Mouse (Mus musculus): ENCODE results near the gene Mtnr1b. TPM values are rescaled to one million over a fixed set of nuclear protein-coding genes. Genes with fewer than 3 reads are reported as not detected.

The Mtnr1b gene
- total RNA-seq (2014; fragmentation: Nextera tagmentation) (not detected in 2 replicates), total RNA-seq (2017) (not detected in 2 replicates), polyA plus RNA-seq (2012) (not detected in 2 replicates)

DNA sequence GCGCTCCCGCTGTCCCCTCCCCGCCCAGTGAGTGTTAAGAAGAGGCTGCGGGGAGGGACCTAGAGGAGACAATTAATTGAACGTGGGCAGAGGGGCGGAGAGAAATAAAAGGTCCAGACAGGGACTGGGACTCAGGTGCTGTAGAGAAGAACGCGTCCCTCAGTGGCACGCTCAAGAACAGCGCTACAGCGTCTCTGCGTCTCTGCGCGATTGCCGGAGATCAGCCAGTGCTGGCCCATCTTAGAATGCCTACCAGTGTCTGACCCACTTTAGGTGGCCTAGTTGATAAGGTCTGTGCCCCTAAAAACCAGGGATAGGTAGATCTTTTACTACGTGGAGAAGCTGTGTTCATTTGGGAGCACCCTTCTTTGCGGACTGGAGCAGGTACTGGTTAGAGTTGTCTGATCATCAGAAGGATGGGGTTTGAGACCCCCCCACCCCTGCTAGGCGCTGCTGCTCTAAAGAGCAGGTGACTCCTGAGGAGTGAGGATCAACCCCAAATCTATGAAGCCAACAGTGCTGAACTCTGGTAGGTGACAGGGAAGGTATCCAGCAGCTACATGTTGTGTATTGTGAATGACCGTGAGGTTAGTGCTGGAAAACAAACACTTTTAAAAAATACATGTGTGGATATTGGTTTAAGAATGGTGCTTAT lies at the start of gene Mtnr1b:
TSS of gene Mtnr1b (minus strand) at position 51 of the 655 bp plus-strand sequence.
- Histone ChIP-seq H3K9me3 (replicated peaks) (no peaks in the 10 kb centered on the region), H3K36me3 (replicated peaks) (no peaks in the 10 kb centered on the region), H3K27me3 (ENCODE audit: insufficient read depth, low read length) (peaks cover 3% of the 10 kb centered on the region; the same call in 1 of the 2 replicates), H3K4me3 (ENCODE audit: low read depth, low read length) (no peak within 1 kb of the TSS), H3K4me1 (ENCODE audit: insufficient read depth, low read depth, low read length) (no peaks in the 10 kb centered on the region)
- ATAC-seq (ENCODE audit: extremely low read depth, insufficient number of reproducible peaks, low FRiP score, poor library complexity, severe bottlenecking) = no peak
- TF ChIP-seq GATA2 (IDR thresholded peaks at IDR 0.05; ENCODE audit: borderline replicate concordance, low read depth, low read length) (no peak), GATA1 (IDR thresholded peaks at IDR 0.05; ENCODE audit: borderline replicate concordance, low read length) (no peak), POLR2AphosphoS5 (IDR thresholded peaks at IDR 0.05; ENCODE audit: insufficient replicate concordance, low read depth, low read length) (no peak), CTCF (IDR thresholded peaks at IDR 0.05; ENCODE audit: low read depth, low read length) (no peak), TAL1 (conservative IDR thresholded peaks at IDR 0.05; ENCODE audit: low read depth, low read length) (no peak)
- DNase-seq (ENCODE audit: low spot score) = no peak

DNA sequence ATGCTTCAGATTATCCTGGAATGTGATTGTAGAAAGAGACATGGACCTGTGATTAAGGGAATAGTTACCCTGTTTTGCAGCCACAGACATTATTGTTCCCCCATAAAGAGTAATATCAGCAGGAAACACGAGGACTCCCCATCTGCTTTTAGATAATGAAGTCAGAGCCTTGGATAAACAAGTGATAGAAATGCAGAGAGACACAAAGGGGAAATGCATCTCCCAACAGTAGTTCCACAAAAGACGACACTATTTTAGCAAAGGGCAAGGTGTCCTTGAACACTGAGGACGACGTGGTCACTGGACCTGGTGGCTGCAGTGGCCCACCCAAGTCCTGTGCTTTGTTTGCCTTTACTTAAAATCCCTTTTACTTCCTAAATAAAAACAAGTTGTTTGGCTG lies 45.9 kb upstream of the Mtnr1b start:
- no peak for DNase-seq (ENCODE audit: low spot score)
- no peaks in the 10 kb centered on the region for H3K4me1 ChIP-seq (ENCODE audit: insufficient read depth, low read depth, low read length)
- TF ChIP-seq TAL1 (conservative IDR thresholded peaks at IDR 0.05; ENCODE audit: low read depth, low read length) (no peak), GATA1 (IDR thresholded peaks at IDR 0.05; ENCODE audit: borderline replicate concordance, low read length) (no peak), CTCF (IDR thresholded peaks at IDR 0.05; ENCODE audit: low read depth, low read length) (no peak), GATA2 (IDR thresholded peaks at IDR 0.05; ENCODE audit: borderline replicate concordance, low read depth, low read length) (no peak), POLR2AphosphoS5 (IDR thresholded peaks at IDR 0.05; ENCODE audit: insufficient replicate concordance, low read depth, low read length) (no peak)
- no peak for ATAC-seq (ENCODE audit: extremely low read depth, insufficient number of reproducible peaks, low FRiP score, poor library complexity, severe bottlenecking)
- H3K27me3 ChIP-seq (ENCODE audit: insufficient read depth, low read length) = no peaks in the 10 kb centered on the region
- no peaks in the 10 kb centered on the region for H3K9me3 ChIP-seq (replicated peaks)
- H3K36me3 ChIP-seq (replicated peaks) = no peaks in the 10 kb centered on the region
- no peak overlapping the region for H3K4me3 ChIP-seq (ENCODE audit: low read depth, low read length)

DNA sequence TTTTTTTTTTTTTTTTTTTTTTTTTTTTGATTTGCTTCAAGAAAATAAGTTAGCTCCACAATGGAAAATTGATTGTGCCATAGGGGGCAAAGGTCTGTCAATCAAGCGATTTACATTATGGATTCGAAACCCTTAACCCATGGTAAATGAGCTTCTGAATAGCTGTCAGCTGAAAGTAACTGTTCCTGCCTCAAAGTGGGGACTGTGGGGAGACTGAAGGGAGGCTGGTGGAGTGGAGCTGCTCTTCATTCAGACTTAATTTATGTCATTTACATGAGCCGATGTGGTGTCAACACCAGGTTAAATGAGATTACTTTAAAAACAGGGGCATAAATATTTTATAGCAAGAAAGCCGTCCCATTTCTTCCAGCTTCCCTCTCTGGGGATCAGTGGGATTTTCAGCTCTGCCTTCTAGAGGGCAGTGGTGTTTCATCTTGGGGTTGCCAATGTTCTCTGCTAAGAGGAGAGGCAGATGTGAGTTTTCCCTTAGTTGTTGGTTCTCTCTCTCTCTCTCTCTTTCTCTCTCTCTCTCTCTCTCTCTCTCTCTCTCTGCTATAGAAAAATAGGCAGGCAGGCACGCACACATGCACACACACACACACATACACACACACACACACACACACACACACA lies 45.1 kb upstream of the Mtnr1b start:
- no peaks in the 10 kb centered on the region for H3K4me1 ChIP-seq (ENCODE audit: insufficient read depth, low read depth, low read length)
- H3K27me3 ChIP-seq (ENCODE audit: insufficient read depth, low read length) = no peaks in the 10 kb centered on the region
- H3K4me3 ChIP-seq (ENCODE audit: low read depth, low read length) = no peak overlapping the region
- H3K9me3 ChIP-seq (replicated peaks) = no peaks in the 10 kb centered on the region
- no peaks in the 10 kb centered on the region for H3K36me3 ChIP-seq (replicated peaks)
- ATAC-seq (ENCODE audit: extremely low read depth, insufficient number of reproducible peaks, low FRiP score, poor library complexity, severe bottlenecking) (no peak), DNase-seq (ENCODE audit: low spot score) (no peak)
- no peak for TF ChIP-seq POLR2AphosphoS5 (IDR thresholded peaks at IDR 0.05; ENCODE audit: insufficient replicate concordance, low read depth, low read length)

DNA sequence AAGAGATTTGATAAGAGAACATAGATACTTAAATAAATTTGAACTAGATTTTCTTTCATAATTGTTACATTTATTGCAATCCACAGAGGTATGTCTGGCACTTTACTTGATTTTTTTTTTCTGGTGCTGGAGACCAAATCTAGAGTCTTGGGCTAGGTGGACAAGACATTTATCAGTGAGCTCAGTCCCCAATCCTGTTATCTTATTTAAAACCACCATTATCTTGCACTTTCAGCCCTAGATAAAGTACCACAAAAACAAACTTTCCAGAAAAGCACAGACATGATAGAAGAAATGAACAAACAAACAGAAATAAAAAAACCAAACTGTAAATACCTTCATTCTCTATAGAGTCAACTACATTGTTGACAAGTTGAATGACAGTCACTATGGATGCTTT lies 42.2 kb upstream of the Mtnr1b start:
- no peaks in the 10 kb centered on the region for H3K36me3 ChIP-seq (replicated peaks)
- H3K4me3 ChIP-seq (ENCODE audit: low read depth, low read length) = no peak overlapping the region
- ATAC-seq (ENCODE audit: extremely low read depth, insufficient number of reproducible peaks, low FRiP score, poor library complexity, severe bottlenecking) (no peak), DNase-seq (ENCODE audit: low spot score) (no peak)
- H3K9me3 ChIP-seq (replicated peaks) = no peaks in the 10 kb centered on the region
- no peaks in the 10 kb centered on the region for H3K27me3 ChIP-seq (ENCODE audit: insufficient read depth, low read length)
- no peaks in the 10 kb centered on the region for H3K4me1 ChIP-seq (ENCODE audit: insufficient read depth, low read depth, low read length)
- TF ChIP-seq TAL1 (conservative IDR thresholded peaks at IDR 0.05; ENCODE audit: low read depth, low read length) (no peak), CTCF (IDR thresholded peaks at IDR 0.05; ENCODE audit: low read depth, low read length) (no peak), POLR2AphosphoS5 (IDR thresholded peaks at IDR 0.05; ENCODE audit: insufficient replicate concordance, low read depth, low read length) (no peak), GATA2 (IDR thresholded peaks at IDR 0.05; ENCODE audit: borderline replicate concordance, low read depth, low read length) (no peak), GATA1 (IDR thresholded peaks at IDR 0.05; ENCODE audit: borderline replicate concordance, low read length) (no peak)

DNA sequence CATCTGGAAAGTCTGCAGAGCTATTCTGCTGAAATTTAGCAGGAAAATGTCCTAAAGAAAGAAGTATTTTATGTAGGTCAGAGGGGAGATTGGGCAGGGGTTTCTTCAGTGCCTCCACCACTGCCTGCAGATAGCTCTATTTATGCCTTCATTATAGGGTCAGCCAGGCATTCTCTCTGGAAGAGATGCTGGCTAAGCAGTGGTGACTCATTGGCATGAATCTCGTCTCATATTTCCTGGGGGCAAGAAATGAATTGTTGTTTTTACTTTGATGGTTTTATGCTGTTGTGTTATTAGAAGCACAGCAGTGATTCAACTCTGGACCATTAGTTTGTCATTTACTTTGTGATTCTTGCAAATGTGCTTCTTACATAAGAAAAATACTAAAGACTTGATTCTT lies 38.4 kb upstream of the Mtnr1b start:
- Histone ChIP-seq H3K4me3 (ENCODE audit: low read depth, low read length) (no peak overlapping the region), H3K27me3 (ENCODE audit: insufficient read depth, low read length) (no peaks in the 10 kb centered on the region), H3K9me3 (replicated peaks) (no peaks in the 10 kb centered on the region), H3K36me3 (replicated peaks) (no peaks in the 10 kb centered on the region), H3K4me1 (ENCODE audit: insufficient read depth, low read depth, low read length) (no peaks in the 10 kb centered on the region)
- no peak for ATAC-seq (ENCODE audit: extremely low read depth, insufficient number of reproducible peaks, low FRiP score, poor library complexity, severe bottlenecking)
- TF ChIP-seq POLR2AphosphoS5 (IDR thresholded peaks at IDR 0.05; ENCODE audit: insufficient replicate concordance, low read depth, low read length) (no peak), GATA1 (IDR thresholded peaks at IDR 0.05; ENCODE audit: borderline replicate concordance, low read length) (no peak), TAL1 (conservative IDR thresholded peaks at IDR 0.05; ENCODE audit: low read depth, low read length) (no peak), CTCF (IDR thresholded peaks at IDR 0.05; ENCODE audit: low read depth, low read length) (no peak), GATA2 (IDR thresholded peaks at IDR 0.05; ENCODE audit: borderline replicate concordance, low read depth, low read length) (no peak)
- no peak for DNase-seq (ENCODE audit: low spot score)

DNA sequence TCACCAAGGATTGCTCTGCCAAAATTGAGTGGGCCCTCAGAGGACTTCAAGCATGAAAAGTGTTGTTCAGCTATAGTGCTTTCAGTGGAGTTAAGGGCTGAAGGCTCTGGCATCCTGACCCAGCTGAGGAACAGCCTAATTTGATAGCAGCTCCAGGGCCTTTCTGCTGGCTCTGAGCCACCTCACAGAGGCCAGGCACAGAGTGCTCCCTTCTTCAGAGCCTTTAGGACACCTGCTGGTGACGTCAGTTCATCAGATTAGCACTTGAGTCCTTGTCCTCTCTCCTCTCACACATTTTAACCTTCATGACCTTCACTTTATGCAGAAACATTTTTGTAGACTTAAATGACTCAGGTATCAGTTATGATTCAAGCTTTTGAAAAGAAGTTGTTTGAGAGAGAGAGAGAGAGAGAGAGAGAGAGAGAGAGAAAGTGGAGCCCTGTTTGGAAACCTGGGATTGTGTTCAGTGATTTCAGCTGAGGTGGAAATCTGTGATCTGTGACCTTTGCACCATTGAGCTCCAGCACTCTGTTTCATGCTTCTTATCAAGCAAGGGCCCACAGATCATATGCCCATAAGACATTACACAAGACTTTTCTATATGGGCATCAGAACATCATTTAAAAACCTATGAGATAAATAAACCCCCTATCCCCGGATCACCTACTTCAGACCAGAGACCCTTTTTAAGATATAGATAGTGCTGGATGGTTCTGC lies 35.2 kb upstream of the Mtnr1b start:
- Histone ChIP-seq H3K9me3 (replicated peaks) (no peaks in the 10 kb centered on the region), H3K36me3 (replicated peaks) (no peaks in the 10 kb centered on the region), H3K4me1 (ENCODE audit: insufficient read depth, low read depth, low read length) (no peaks in the 10 kb centered on the region), H3K4me3 (ENCODE audit: low read depth, low read length) (no peak overlapping the region), H3K27me3 (ENCODE audit: insufficient read depth, low read length) (no peaks in the 10 kb centered on the region)
- ATAC-seq (ENCODE audit: extremely low read depth, insufficient number of reproducible peaks, low FRiP score, poor library complexity, severe bottlenecking) (no peak), DNase-seq (ENCODE audit: low spot score) (no peak)
- TF ChIP-seq GATA1 (IDR thresholded peaks at IDR 0.05; ENCODE audit: borderline replicate concordance, low read length) = no peak
- no peak for TF ChIP-seq CTCF (IDR thresholded peaks at IDR 0.05; ENCODE audit: low read depth, low read length)
- TF ChIP-seq POLR2AphosphoS5 (IDR thresholded peaks at IDR 0.05; ENCODE audit: insufficient replicate concordance, low read depth, low read length) = no peak
- no peak for TF ChIP-seq GATA2 (IDR thresholded peaks at IDR 0.05; ENCODE audit: borderline replicate concordance, low read depth, low read length)
- no peak for TF ChIP-seq TAL1 (conservative IDR thresholded peaks at IDR 0.05; ENCODE audit: low read depth, low read length)

All from G1E (cell line).